Mouse (Mus musculus) monocyte, adult 2 months (primary cell): Measurements from ENCODE around the gene Cdc42bpa.

Source experiments
- DNase-seq, 2 experiments: peaks; one replicate each; pipeline ENCODE4 v3.0.0; 2022; ENCODE audit warnings: low spot score in 2 of 2, low read depth in 1 of 2

Cdc42bpa gene

GRCm38 (mm10) chr1:180186371-180186770, 226.1 kb downstream of the Cdc42bpa start:
- DNase-seq = no peak

- no peak for DNase-seq
Observed at GRCm38 (mm10) chr1:180188951-180189350, 228.7 kb downstream of the Cdc42bpa start.

GRCm38 (mm10) chr1:180191112-180191511, 230.8 kb downstream of the Cdc42bpa start:
- no peak for DNase-seq

- no peak for DNase-seq
Observed at GRCm38 (mm10) chr1:180191651-180192220, 231.5 kb downstream of the Cdc42bpa start.

- DNase-seq = no peak
Observed at GRCm38 (mm10) chr1:180192866-180193265, 232.6 kb downstream of the Cdc42bpa start.

- no peak for DNase-seq
Observed at GRCm38 (mm10) chr1:180193391-180193935, 233.2 kb downstream of the Cdc42bpa start.

GRCm38 (mm10) chr1:180194048-180194447, 233.8 kb downstream of the Cdc42bpa start:
- no peak for DNase-seq

- no peak for DNase-seq
Observed at GRCm38 (mm10) chr1:180194781-180195471, 234.7 kb downstream of the Cdc42bpa start.

GRCm38 (mm10) chr1:180195703-180196381, 235.6 kb downstream of the Cdc42bpa start:
- DNase-seq = peak; percentile 91 to 95

- no peak for DNase-seq
Observed at GRCm38 (mm10) chr1:180196508-180196907, 236.2 kb downstream of the Cdc42bpa start.

GRCm38 (mm10) chr1:180197956-180198355, 237.7 kb downstream of the Cdc42bpa start:
- DNase-seq = no peak

- DNase-seq = no peak
Observed at GRCm38 (mm10) chr1:180198959-180199714, 238.9 kb downstream of the Cdc42bpa start, which contains the start of gene Coq8a. Gene Coq8a (minus strand): TSS chr1:180199602.

GRCm38 (mm10) chr1:180199715-180200050, 239.4 kb downstream of the Cdc42bpa start:
- no peak for DNase-seq

GRCm38 (mm10) chr1:180200722-180201121, 240.4 kb downstream of the Cdc42bpa start:
- DNase-seq = no peak

GRCm38 (mm10) chr1:180208370-180208769, 248.1 kb downstream of the Cdc42bpa start:
- DNase-seq = no peak

- no peak for DNase-seq
Observed at GRCm38 (mm10) chr1:180210031-180210432, 249.8 kb downstream of the Cdc42bpa start.

GRCm38 (mm10) chr1:180210781-180211271, 250.6 kb downstream of the Cdc42bpa start:
- DNase-seq = no peak

- DNase-seq = no peak
Observed at GRCm38 (mm10) chr1:180212911-180213310, 252.6 kb downstream of the Cdc42bpa start.

- DNase-seq = peak in 1 of 2 experiments; percentile 43
Observed at GRCm38 (mm10) chr1:180215044-180215443, 254.8 kb downstream of the Cdc42bpa start.
